Mouse (Mus musculus): ENCODE measurements around the gene Lfng. TPM values are rescaled to one million over a fixed set of nuclear protein-coding genes. Genes with fewer than 3 reads are reported as not detected.

Lfng gene
- 10 to 100 TPM; 18.1 to 22.4 TPM for total RNA-seq (2021)
- long read RNA-seq, experiment 1, transcript Lfng-201 (8 exons, 2,305 nt): major isoform, 27 of 31 reads
- long read RNA-seq, experiment 1, partial matches to known transcripts: 1 of 31 reads
- long read RNA-seq, experiment 1, other reads (novel, unspliced or antisense): 3 of 31 reads
- long read RNA-seq, experiment 2, transcript Lfng-201 (8 exons, 2,305 nt): major isoform, 17 of 20 reads
- long read RNA-seq, experiment 2, partial matches to known transcripts: 1 of 20 reads
- long read RNA-seq, experiment 2, other reads (novel, unspliced or antisense): 2 of 20 reads

- DNase-seq: peak; percentile 91
- intact Hi-C loops (cut with DNase I): loop anchor here (5.0 kb wide), 1 partner anchor 35 kb away; no protein-coding TSS in a partner anchor
Observed at GRCm38 (mm10) chr5:140607001-140607835, at the start of gene Lfng. Gene Lfng, plus strand, starts transcription at chr5:140607320.

- DNase-seq: no peak
- intact Hi-C loops (cut with DNase I): no loop called here
Observed at GRCm38 (mm10) chr5:140562601-140563000, 44.5 kb upstream of the Lfng start.

- intact Hi-C loops (cut with DNase I): no loop called here
- DNase-seq: no peak
Observed at GRCm38 (mm10) chr5:140564896-140565295, 42.2 kb upstream of the Lfng start, which contains the start of gene Grifin. Gene Grifin, minus strand, starts transcription at chr5:140565071.

GRCm38 (mm10) chr5:140565451-140565850 lies 41.7 kb upstream of the Lfng start:
- DNase-seq: peak; percentile 74 to 83
- intact Hi-C loops (cut with DNase I): no loop called here

GRCm38 (mm10) chr5:140565856-140566255 lies 41.3 kb upstream of the Lfng start:
- intact Hi-C loops (cut with DNase I): no loop called here
- peak; percentile 71 to 74 for DNase-seq

- no peak for DNase-seq
- intact Hi-C loops (cut with DNase I): no loop called here
Observed at GRCm38 (mm10) chr5:140566271-140566670, 40.8 kb upstream of the Lfng start.

GRCm38 (mm10) chr5:140567321-140567720 lies 39.8 kb upstream of the Lfng start:
- DNase-seq: peak; percentile 71 to 79
- intact Hi-C loops (cut with DNase I): no loop called here

- no peak for DNase-seq
- intact Hi-C loops (cut with DNase I): loop anchor here (1.0 kb wide), 1 partner anchor 52 kb away; no protein-coding TSS in a partner anchor
Observed at GRCm38 (mm10) chr5:140567751-140568150, 39.4 kb upstream of the Lfng start.

GRCm38 (mm10) chr5:140568321-140568970 lies 38.7 kb upstream of the Lfng start:
- peak; percentile 72 to 82 for DNase-seq
- intact Hi-C loops (cut with DNase I): loop anchor here (1.0 kb wide), 1 partner anchor 51 kb away; no protein-coding TSS in a partner anchor

GRCm38 (mm10) chr5:140569032-140569595 lies 38.0 kb upstream of the Lfng start:
- intact Hi-C loops (cut with DNase I): no loop called here
- no peak for DNase-seq

- intact Hi-C loops (cut with DNase I): loop anchor here (5.0 kb wide), 1 partner anchor 37 kb away; the partner anchor contains the start of gene Lfng
- no peak for DNase-seq
Observed at GRCm38 (mm10) chr5:140570223-140570870, 36.8 kb upstream of the Lfng start.

GRCm38 (mm10) chr5:140571201-140571600 lies 35.9 kb upstream of the Lfng start:
- no peak for DNase-seq
- intact Hi-C loops (cut with DNase I): loop anchor here (5.0 kb wide), 1 partner anchor 36 kb away; the partner anchor contains the start of gene Lfng

GRCm38 (mm10) chr5:140571673-140572072 lies 35.4 kb upstream of the Lfng start:
- intact Hi-C loops (cut with DNase I): loop anchor here (5.0 kb wide), 1 partner anchor 36 kb away; the partner anchor contains the start of gene Lfng

GRCm38 (mm10) chr5:140572611-140573010 lies 34.5 kb upstream of the Lfng start:
- peak; percentile 56 to 62 for DNase-seq
- intact Hi-C loops (cut with DNase I): loop anchor here (5.0 kb wide), 1 partner anchor 35 kb away; the partner anchor contains the start of gene Lfng

More at GRCm38 (mm10) chr5:140571673-140572072, 35.4 kb upstream of the Lfng start:
- DNase-seq: peak; percentile 88 to 89

GRCm38 (mm10) chr5:140575381-140575866 lies 31.7 kb upstream of the Lfng start:
- intact Hi-C loops (cut with DNase I): no loop called here
- peak; percentile 53 to 57 for DNase-seq

- DNase-seq: no peak
- intact Hi-C loops (cut with DNase I): no loop called here
Observed at GRCm38 (mm10) chr5:140579221-140579620, 27.9 kb upstream of the Lfng start.

GRCm38 (mm10) chr5:140579771-140580170 lies 27.3 kb upstream of the Lfng start:
- intact Hi-C loops (cut with DNase I): no loop called here
- no peak for DNase-seq

GRCm38 (mm10) chr5:140581569-140581968 lies 25.6 kb upstream of the Lfng start:
- intact Hi-C loops (cut with DNase I): no loop called here
- peak; percentile 63 to 68 for DNase-seq

GRCm38 (mm10) chr5:140582995-140583731 lies 24.0 kb upstream of the Lfng start:
- DNase-seq: no peak
- intact Hi-C loops (cut with DNase I): no loop called here

Measured in heart, postnatal 14 days (tissue).